Mouse (Mus musculus): ENCODE data around the gene Mypn. TPM values are rescaled to one million over a fixed set of nuclear protein-coding genes. Genes with fewer than 3 reads are reported as not detected.

The Mypn gene
- polyA plus RNA-seq, 1 experiment from 2014 or later: 0.56 TPM

GRCm38 (mm10) chr10:63236663-63237062, 32.9 kb upstream of the Mypn start:
- Histone ChIP-seq H3K27ac (no peak overlapping the region), H3K27me3 (no peaks in the 10 kb centered on the region), H3K4me3 (no peak overlapping the region), H3K4me1 (no peaks in the 10 kb centered on the region), H3K9me3 (no peaks in the 10 kb centered on the region), H3K9ac (no peak overlapping the region), H3K36me3 (no peaks in the 10 kb centered on the region), H3K4me2 (no peak overlapping the region)
- ATAC-seq (ENCODE audit: borderline replicate concordance, extremely low read depth, low FRiP score, low TSS enrichment): no peak
- 86% methylated on average over 6 of the region's 6 CpGs for WGBS

- no peaks in the 10 kb centered on the region for H3K27me3 ChIP-seq
- no peaks in the 10 kb centered on the region for H3K36me3 ChIP-seq
- no peak overlapping the region for H3K4me3 ChIP-seq
- H3K4me1 ChIP-seq: no peaks in the 10 kb centered on the region
- 82% methylated on average over 8 of the region's 8 CpGs for WGBS
- no peak overlapping the region for H3K27ac ChIP-seq
- no peaks in the 10 kb centered on the region for H3K9me3 ChIP-seq
- no peak overlapping the region for H3K9ac ChIP-seq
- ATAC-seq (ENCODE audit: borderline replicate concordance, extremely low read depth, low FRiP score, low TSS enrichment): no peak
- H3K4me2 ChIP-seq: no peak overlapping the region
Measured at GRCm38 (mm10) chr10:63235889-63236288, 32.1 kb upstream of the Mypn start.

GRCm38 (mm10) chr10:63234133-63234532, 30.4 kb upstream of the Mypn start:
- Histone ChIP-seq H3K27ac (no peak overlapping the region), H3K4me2 (no peak overlapping the region), H3K9ac (no peak overlapping the region), H3K4me3 (no peak overlapping the region), H3K36me3 (no peaks in the 10 kb centered on the region), H3K9me3 (no peaks in the 10 kb centered on the region), H3K27me3 (no peaks in the 10 kb centered on the region), H3K4me1 (no peaks in the 10 kb centered on the region)
- no peak for ATAC-seq (ENCODE audit: borderline replicate concordance, extremely low read depth, low FRiP score, low TSS enrichment)
- WGBS: 84% methylated on average over 5 of the region's 5 CpGs

- Histone ChIP-seq H3K27me3 (no peaks in the 10 kb centered on the region), H3K9ac (no peak overlapping the region), H3K27ac (no peak overlapping the region), H3K9me3 (no peaks in the 10 kb centered on the region), H3K4me3 (no peak overlapping the region), H3K36me3 (no peaks in the 10 kb centered on the region), H3K4me1 (no peaks in the 10 kb centered on the region), H3K4me2 (no peak overlapping the region)
- 34% methylated on average over 5 of the region's 5 CpGs for WGBS
- ATAC-seq (ENCODE audit: borderline replicate concordance, extremely low read depth, low FRiP score, low TSS enrichment): no peak
Measured at GRCm38 (mm10) chr10:63231630-63232029, 27.9 kb upstream of the Mypn start.

GRCm38 (mm10) chr10:63230854-63231253, 27.1 kb upstream of the Mypn start:
- no peak overlapping the region for H3K9ac ChIP-seq
- no peaks in the 10 kb centered on the region for H3K4me1 ChIP-seq
- H3K4me3 ChIP-seq: no peak overlapping the region
- H3K36me3 ChIP-seq: no peaks in the 10 kb centered on the region
- WGBS: 10% methylated on average over 3 of the region's 5 CpGs
- no peaks in the 10 kb centered on the region for H3K9me3 ChIP-seq
- no peak overlapping the region for H3K4me2 ChIP-seq
- H3K27ac ChIP-seq: no peak overlapping the region
- ATAC-seq (ENCODE audit: borderline replicate concordance, extremely low read depth, low FRiP score, low TSS enrichment): no peak
- no peaks in the 10 kb centered on the region for H3K27me3 ChIP-seq

GRCm38 (mm10) chr10:63230266-63230665, 26.5 kb upstream of the Mypn start:
- H3K9me3 ChIP-seq: no peaks in the 10 kb centered on the region
- H3K27me3 ChIP-seq: no peaks in the 10 kb centered on the region
- H3K36me3 ChIP-seq: no peaks in the 10 kb centered on the region
- no peak overlapping the region for H3K9ac ChIP-seq
- H3K4me2 ChIP-seq: no peak overlapping the region
- no peaks in the 10 kb centered on the region for H3K4me1 ChIP-seq
- ATAC-seq (ENCODE audit: borderline replicate concordance, extremely low read depth, low FRiP score, low TSS enrichment): no peak
- no peak overlapping the region for H3K27ac ChIP-seq
- no peak overlapping the region for H3K4me3 ChIP-seq
- 73% methylated on average over 7 of the region's 7 CpGs for WGBS

- no peaks in the 10 kb centered on the region for H3K4me1 ChIP-seq
- no peak overlapping the region for H3K4me3 ChIP-seq
- no peak overlapping the region for H3K9ac ChIP-seq
- H3K27me3 ChIP-seq: no peaks in the 10 kb centered on the region
- H3K4me2 ChIP-seq: no peak overlapping the region
- ATAC-seq (ENCODE audit: borderline replicate concordance, extremely low read depth, low FRiP score, low TSS enrichment): no peak
- H3K9me3 ChIP-seq: no peaks in the 10 kb centered on the region
- 70% methylated on average over 12 of the region's 12 CpGs for WGBS
- H3K36me3 ChIP-seq: no peaks in the 10 kb centered on the region
- H3K27ac ChIP-seq: no peak overlapping the region
Measured at GRCm38 (mm10) chr10:63224341-63224740, 20.6 kb upstream of the Mypn start.

GRCm38 (mm10) chr10:63221081-63221783, 17.5 kb upstream of the Mypn start:
- H3K4me3 ChIP-seq: no peak overlapping the region
- no peak overlapping the region for H3K4me2 ChIP-seq
- H3K27ac ChIP-seq: no peak overlapping the region
- H3K4me1 ChIP-seq: no peaks in the 10 kb centered on the region
- H3K9ac ChIP-seq: no peak overlapping the region
- H3K27me3 ChIP-seq: no peaks in the 10 kb centered on the region
- no peak for ATAC-seq (ENCODE audit: borderline replicate concordance, extremely low read depth, low FRiP score, low TSS enrichment)
- 69% methylated on average over 7 of the region's 7 CpGs for WGBS
- no peaks in the 10 kb centered on the region for H3K36me3 ChIP-seq
- no peaks in the 10 kb centered on the region for H3K9me3 ChIP-seq

- Histone ChIP-seq H3K27ac (no peak overlapping the region), H3K9me3 (no peaks in the 10 kb centered on the region), H3K4me2 (no peak overlapping the region), H3K4me1 (no peaks in the 10 kb centered on the region), H3K4me3 (no peak overlapping the region), H3K27me3 (no peaks in the 10 kb centered on the region), H3K36me3 (no peaks in the 10 kb centered on the region), H3K9ac (no peak overlapping the region)
- ATAC-seq (ENCODE audit: borderline replicate concordance, extremely low read depth, low FRiP score, low TSS enrichment): no peak
- 51% methylated on average over 6 of the region's 6 CpGs for WGBS
Measured at GRCm38 (mm10) chr10:63208871-63209270, 5.1 kb upstream of the Mypn start.

- no peaks in the 10 kb centered on the region for H3K36me3 ChIP-seq
- 48% methylated on average over 3 of the region's 3 CpGs for WGBS
- no peak overlapping the region for H3K4me2 ChIP-seq
- no peak for ATAC-seq (ENCODE audit: borderline replicate concordance, extremely low read depth, low FRiP score, low TSS enrichment)
- no peak overlapping the region for H3K9ac ChIP-seq
- H3K9me3 ChIP-seq: no peaks in the 10 kb centered on the region
- H3K4me3 ChIP-seq: no peak overlapping the region
- no peak overlapping the region for H3K27ac ChIP-seq
- H3K4me1 ChIP-seq: no peaks in the 10 kb centered on the region
- H3K27me3 ChIP-seq: no peaks in the 10 kb centered on the region
Measured at GRCm38 (mm10) chr10:63203002-63203401, 750 bp downstream of the Mypn start.

GRCm38 (mm10) chr10:63201534-63201933, 2.2 kb downstream of the Mypn start:
- Histone ChIP-seq H3K27ac (no peak overlapping the region), H3K9me3 (no peaks in the 10 kb centered on the region), H3K4me2 (no peak overlapping the region), H3K27me3 (no peaks in the 10 kb centered on the region), H3K4me1 (no peaks in the 10 kb centered on the region), H3K36me3 (no peaks in the 10 kb centered on the region), H3K9ac (no peak overlapping the region), H3K4me3 (no peak overlapping the region)
- ATAC-seq (ENCODE audit: borderline replicate concordance, extremely low read depth, low FRiP score, low TSS enrichment): no peak
- WGBS: 62% methylated on average over 8 of the region's 8 CpGs

- no peaks in the 10 kb centered on the region for H3K27me3 ChIP-seq
- H3K9ac ChIP-seq: no peak overlapping the region
- H3K4me3 ChIP-seq: no peak overlapping the region
- WGBS: 85% methylated on average over 4 of the region's 4 CpGs
- no peaks in the 10 kb centered on the region for H3K4me1 ChIP-seq
- no peak overlapping the region for H3K27ac ChIP-seq
- no peak overlapping the region for H3K4me2 ChIP-seq
- H3K9me3 ChIP-seq: no peaks in the 10 kb centered on the region
- ATAC-seq (ENCODE audit: borderline replicate concordance, extremely low read depth, low FRiP score, low TSS enrichment): no peak
- no peaks in the 10 kb centered on the region for H3K36me3 ChIP-seq
Measured at GRCm38 (mm10) chr10:63199008-63199407, 4.7 kb downstream of the Mypn start.

- Histone ChIP-seq H3K27me3 (no peaks in the 10 kb centered on the region), H3K4me3 (no peak overlapping the region), H3K27ac (no peak overlapping the region), H3K9ac (no peak overlapping the region), H3K36me3 (no peaks in the 10 kb centered on the region), H3K4me1 (no peaks in the 10 kb centered on the region), H3K9me3 (no peaks in the 10 kb centered on the region), H3K4me2 (no peak overlapping the region)
- ATAC-seq (ENCODE audit: borderline replicate concordance, extremely low read depth, low FRiP score, low TSS enrichment): no peak
- WGBS: 83% methylated on average over 14 of the region's 14 CpGs
Measured at GRCm38 (mm10) chr10:63192736-63193135, 11.0 kb downstream of the Mypn start.

All from lung, embryonic 15.5 days (tissue).